Mouse (Mus musculus) cortical plate, adult 2 months (tissue): ENCODE results near the gene Mcu. TPM values are rescaled to one million over a fixed set of nuclear protein-coding genes. Genes with fewer than 3 reads are reported as not detected.
A peak's percentile ranks its signal among the peaks of the same experiment; 100 is the strongest.

Source experiments
- H3K27ac ChIP-seq: fragments of 200-500 bp; 2 replicates; pipeline ENCODE4 v1.5.1; 2012; ENCODE audit warnings: low read length, control low read depth, inconsistent platforms; ENCODE audit not compliant: insufficient read depth
- H3K4me1 ChIP-seq: fragments of 200-500 bp; 2 replicates; pipeline ENCODE4 v1.6.1; 2011; ENCODE audit warnings: low read length; ENCODE audit not compliant: control insufficient read depth, insufficient read depth
- H3K4me3 ChIP-seq: fragments of 200-500 bp; 2 replicates; pipeline ENCODE4 v1.5.1; 2011; ENCODE audit warnings: mild to moderate bottlenecking, low read length, control low read depth; ENCODE audit not compliant: insufficient read depth
- CTCF ChIP-seq: fragments of 200-500 bp; IDR thresholded peaks from 2 replicates; pipeline ENCODE4 v1.5.1; 2011; ENCODE audit warnings: mild to moderate bottlenecking, control low read depth, low read length; ENCODE audit not compliant: insufficient read depth; ENCODE audit errors: extremely low read depth
- POLR2A ChIP-seq: fragments of 200-500 bp; IDR thresholded peaks from 2 replicates; pipeline ENCODE4 v1.6.1; 2011; ENCODE audit warnings: mild to moderate bottlenecking, low read length, control low read depth; ENCODE audit not compliant: insufficient read depth; ENCODE audit errors: extremely low read depth
- polyA plus RNA-seq: library from polyadenylated mRNA; depleted of rRNA; stranded (reverse); fragments of >200 nt; gene quantifications from 2 replicates; pipeline ENCODE4 v1.2.3, GENCODE M21; 2012

Mcu gene
- polyA plus RNA-seq, 1 experiment: 21.5 TPM

- Histone ChIP-seq H3K4me1 (no peaks in the 10 kb centered on the region), H3K4me3 (no peak overlapping the region), H3K27ac (no peak overlapping the region)
- TF ChIP-seq CTCF (no peak), POLR2A (no peak)
These were observed 92.6 kb downstream of the Mcu start for GRCm38 (mm10) chr10:59523826-59524331.

GRCm38 (mm10) chr10:59520701-59521100 lies 95.8 kb downstream of the Mcu start:
- Histone ChIP-seq H3K27ac (no peak overlapping the region), H3K4me1 (no peaks in the 10 kb centered on the region), H3K4me3 (no peak overlapping the region)
- no peak for TF ChIP-seq CTCF
- TF ChIP-seq POLR2A: no peak

GRCm38 (mm10) chr10:59519411-59519810 lies 97.1 kb downstream of the Mcu start:
- no peak overlapping the region for H3K4me3 ChIP-seq
- no peak overlapping the region for H3K27ac ChIP-seq
- no peaks in the 10 kb centered on the region for H3K4me1 ChIP-seq
- TF ChIP-seq CTCF: no peak
- TF ChIP-seq POLR2A: no peak

GRCm38 (mm10) chr10:59517201-59517600 lies 99.3 kb downstream of the Mcu start:
- H3K27ac ChIP-seq: no peak overlapping the region
- TF ChIP-seq CTCF (no peak), POLR2A (no peak)
- no peak overlapping the region for H3K4me3 ChIP-seq
- no peaks in the 10 kb centered on the region; the same call in 1 of the 2 replicates for H3K4me1 ChIP-seq

- H3K4me1 ChIP-seq: peaks cover 4% of the 10 kb centered on the region
- no peak overlapping the region for H3K4me3 ChIP-seq
- TF ChIP-seq POLR2A (no peak), CTCF (no peak)
- H3K27ac ChIP-seq: no peak overlapping the region
These were observed 101.6 kb downstream of the Mcu start for GRCm38 (mm10) chr10:59514739-59515464.

GRCm38 (mm10) chr10:59512173-59512572 lies 104.3 kb downstream of the Mcu start:
- H3K4me1 ChIP-seq: peaks cover 8% of the 10 kb centered on the region
- TF ChIP-seq POLR2A: no peak
- no peak for TF ChIP-seq CTCF
- H3K27ac ChIP-seq: no peak overlapping the region

GRCm38 (mm10) chr10:59511427-59511963 lies 105.0 kb downstream of the Mcu start:
- Histone ChIP-seq H3K4me3 (no peak overlapping the region), H3K27ac (no peak overlapping the region), H3K4me1 (peaks cover 8% of the 10 kb centered on the region)
- TF ChIP-seq CTCF (no peak), POLR2A (no peak)

More at GRCm38 (mm10) chr10:59512173-59512572, 104.3 kb downstream of the Mcu start:
- H3K4me3 ChIP-seq: no peak overlapping the region

GRCm38 (mm10) chr10:59510713-59511426 lies 105.6 kb downstream of the Mcu start:
- H3K4me1 ChIP-seq: peaks cover 8% of the 10 kb centered on the region
- no peak overlapping the region for H3K4me3 ChIP-seq
- H3K27ac ChIP-seq: no peak overlapping the region
- TF ChIP-seq CTCF: no peak
- no peak for TF ChIP-seq POLR2A

- TF ChIP-seq POLR2A (no peak), CTCF (no peak)
- Histone ChIP-seq H3K4me1 (peaks cover 8% of the 10 kb centered on the region), H3K27ac (0 out of 2 replicates have a peak overlapping the region, but pooled peaks have one; percentile 15), H3K4me3 (no peak overlapping the region)
These were observed 107.3 kb downstream of the Mcu start for GRCm38 (mm10) chr10:59509197-59509596.

GRCm38 (mm10) chr10:59506711-59507110 lies 109.8 kb downstream of the Mcu start:
- Histone ChIP-seq H3K27ac (no peak overlapping the region), H3K4me1 (peaks cover 13% of the 10 kb centered on the region), H3K4me3 (no peak overlapping the region)
- TF ChIP-seq CTCF (no peak), POLR2A (no peak)
